Mouse (Mus musculus) small intestine, adult 2 months (tissue): ENCODE data around the gene Arl15. TPM values are rescaled to one million over a fixed set of nuclear protein-coding genes. Genes with fewer than 3 reads are reported as not detected.

Experiments
- H3K27ac ChIP-seq: fragments of 200-500 bp; 2 replicates; pipeline ENCODE4 v1.5.1; 2012; ENCODE audit warnings: low read depth, low read length, control low read depth, inconsistent platforms; ENCODE audit not compliant: insufficient read depth
- H3K27me3 ChIP-seq: fragments of 200-500 bp; 2 replicates; pipeline ENCODE4 v1.6.1; 2012; ENCODE audit warnings: mild to moderate bottlenecking, moderate library complexity, low read length, inconsistent platforms; ENCODE audit not compliant: control insufficient read depth, insufficient read depth
- H3K36me3 ChIP-seq: fragments of 200-500 bp; 2 replicates; pipeline ENCODE4 v1.6.1; 2012; ENCODE audit warnings: mild to moderate bottlenecking, low read length, control low read depth, inconsistent platforms; ENCODE audit not compliant: control insufficient read depth, insufficient read depth
- H3K4me1 ChIP-seq: fragments of 200-500 bp; 2 replicates; pipeline ENCODE4 v1.6.1; 2012; ENCODE audit warnings: low read length, inconsistent platforms, mixed read lengths; ENCODE audit not compliant: control insufficient read depth, insufficient read depth, insufficient read length
- H3K4me3 ChIP-seq: fragments of 200-500 bp; 2 replicates; pipeline ENCODE4 v1.5.1; 2012; ENCODE audit warnings: low read depth, mild to moderate bottlenecking, control low read depth, inconsistent platforms, low read length, moderate library complexity
- CTCF ChIP-seq: fragments of 200-500 bp; IDR thresholded peaks from 2 replicates; pipeline ENCODE4 v1.5.1; 2012; ENCODE audit warnings: low read depth, mild to moderate bottlenecking, control low read depth, inconsistent platforms, low read length, moderate library complexity, mixed read lengths; ENCODE audit not compliant: insufficient replicate concordance, insufficient read length; ENCODE audit errors: extremely low read depth
- POLR2A ChIP-seq: fragments of 200-500 bp; IDR thresholded peaks from 2 replicates; pipeline ENCODE4 v1.6.1; 2012; ENCODE audit warnings: low read depth, mild to moderate bottlenecking, control low read depth, inconsistent platforms, low read length, moderate library complexity
- WGBS: fragments of 180-500 bp; shearing (Covaris S2); methylation state at CpG from one replicate; pipeline ENCODE4 v1.1.7; 2018; 5-methylcytosine and 5-hydroxymethylcytosine counted together
- polyA plus RNA-seq: library from polyadenylated mRNA; depleted of rRNA; stranded (reverse); fragments of >200 nt; gene quantifications from 2 replicates; pipeline ENCODE4 v1.2.3, GENCODE M21; 2012

Arl15 gene
- polyA plus RNA-seq, 1 experiment = 2.0 TPM

- Histone ChIP-seq H3K4me3 (no peak overlapping the region), H3K4me1 (no peaks in the 10 kb centered on the region), H3K27me3 (no peaks in the 10 kb centered on the region), H3K27ac (no peak overlapping the region), H3K36me3 (no peaks in the 10 kb centered on the region)
- TF ChIP-seq CTCF (no peak), POLR2A (no peak)
- WGBS = 88% methylated on average over 9 of the region's 9 CpGs
These were observed 282.9 kb downstream of the Arl15 start for GRCm38 (mm10) chr13:114077181-114077580.

GRCm38 (mm10) chr13:114077584-114078270 lies 283.4 kb downstream of the Arl15 start:
- no peak overlapping the region for H3K27ac ChIP-seq
- no peaks in the 10 kb centered on the region for H3K4me1 ChIP-seq
- no peaks in the 10 kb centered on the region for H3K27me3 ChIP-seq
- TF ChIP-seq CTCF = no peak
- no peak for TF ChIP-seq POLR2A
- WGBS = 80% methylated on average over 17 of the region's 17 CpGs
- no peaks in the 10 kb centered on the region for H3K36me3 ChIP-seq
- H3K4me3 ChIP-seq = no peak overlapping the region

GRCm38 (mm10) chr13:114078851-114079250 lies 284.5 kb downstream of the Arl15 start:
- H3K27me3 ChIP-seq = no peaks in the 10 kb centered on the region
- no peaks in the 10 kb centered on the region for H3K36me3 ChIP-seq
- 89% methylated on average over 4 of the region's 4 CpGs for WGBS
- H3K4me1 ChIP-seq = no peaks in the 10 kb centered on the region
- no peak overlapping the region for H3K4me3 ChIP-seq
- no peak overlapping the region for H3K27ac ChIP-seq
- TF ChIP-seq POLR2A = no peak
- no peak for TF ChIP-seq CTCF

- Histone ChIP-seq H3K4me3 (no peak overlapping the region), H3K27ac (no peak overlapping the region), H3K4me1 (no peaks in the 10 kb centered on the region), H3K36me3 (no peaks in the 10 kb centered on the region), H3K27me3 (no peaks in the 10 kb centered on the region)
- 91% methylated on average over 6 of the region's 6 CpGs for WGBS
- no peak for TF ChIP-seq CTCF
- TF ChIP-seq POLR2A = no peak
These were observed 285.4 kb downstream of the Arl15 start for GRCm38 (mm10) chr13:114079751-114080150.

- Histone ChIP-seq H3K4me1 (no peaks in the 10 kb centered on the region), H3K4me3 (no peak overlapping the region), H3K36me3 (no peaks in the 10 kb centered on the region), H3K27me3 (no peaks in the 10 kb centered on the region), H3K27ac (no peak overlapping the region)
- 92% methylated on average over 8 of the region's 8 CpGs for WGBS
- TF ChIP-seq POLR2A = no peak
- no peak for TF ChIP-seq CTCF
These were observed 286.2 kb downstream of the Arl15 start for GRCm38 (mm10) chr13:114080491-114080890.

GRCm38 (mm10) chr13:114083570-114084138 lies 289.3 kb downstream of the Arl15 start:
- Histone ChIP-seq H3K36me3 (no peaks in the 10 kb centered on the region), H3K4me3 (no peak overlapping the region), H3K4me1 (no peaks in the 10 kb centered on the region), H3K27me3 (no peaks in the 10 kb centered on the region), H3K27ac (no peak overlapping the region)
- TF ChIP-seq POLR2A = no peak
- no peak for TF ChIP-seq CTCF
- 80% methylated on average over 3 of the region's 3 CpGs for WGBS

GRCm38 (mm10) chr13:114085442-114085841 lies 291.1 kb downstream of the Arl15 start:
- H3K4me1 ChIP-seq = no peaks in the 10 kb centered on the region
- no peak overlapping the region for H3K27ac ChIP-seq
- WGBS = 89% methylated on average over 8 of the region's 8 CpGs
- no peak overlapping the region for H3K4me3 ChIP-seq
- 0 out of 2 replicates have a peak, but pooled peaks cover 2% of the 10 kb centered on the region for H3K36me3 ChIP-seq
- TF ChIP-seq CTCF = no peak
- TF ChIP-seq POLR2A = no peak
- no peaks in the 10 kb centered on the region for H3K27me3 ChIP-seq

GRCm38 (mm10) chr13:114086325-114086724 lies 292.0 kb downstream of the Arl15 start:
- WGBS = 41% methylated on average over 5 of the region's 5 CpGs
- H3K27ac ChIP-seq = no peak overlapping the region
- no peak for TF ChIP-seq CTCF
- TF ChIP-seq POLR2A = no peak

More at GRCm38 (mm10) chr13:114086325-114086724, 292.0 kb downstream of the Arl15 start:
- no peaks in the 10 kb centered on the region for H3K4me1 ChIP-seq
- H3K36me3 ChIP-seq = 0 out of 2 replicates have a peak, but pooled peaks cover 2% of the 10 kb centered on the region
- no peak overlapping the region for H3K4me3 ChIP-seq
- no peaks in the 10 kb centered on the region for H3K27me3 ChIP-seq
